Mouse (Mus musculus) neural tube, embryonic 11.5 days (tissue): ENCODE data around the gene Tesc. TPM values are rescaled to one million over a fixed set of nuclear protein-coding genes. Genes with fewer than 3 reads are reported as not detected.

Source experiments
- ATAC-seq: fragments of 200-750 bp; cut with Nextera tagmentation; 2 replicates; pipeline ENCODE4 v1.8.0; 2017; ENCODE audit warnings: moderate number of reproducible peaks, mild to moderate bottlenecking, moderate TSS enrichment, moderate library complexity; ENCODE audit not compliant: insufficient read depth, low FRiP score, low TSS enrichment
- DNase-seq: peaks from one replicate; pipeline ENCODE4 v3.0.0-alpha.2; 2015; ENCODE audit warnings: low spot score
- H3K27ac ChIP-seq: fragments of 300-500 bp; sonication (generic); 2 replicates; pipeline ENCODE4 v1.5.1; 2014; ENCODE audit warnings: low read depth, mild to moderate bottlenecking, low read length
- H3K27me3 ChIP-seq: fragments of 300-500 bp; sonication (generic); 2 replicates; pipeline ENCODE4 v1.6.1; 2014; ENCODE audit warnings: mild to moderate bottlenecking, low read length, mixed read lengths; ENCODE audit not compliant: control insufficient read depth, insufficient read depth
- H3K36me3 ChIP-seq: fragments of 300-500 bp; sonication (generic); 2 replicates; pipeline ENCODE4 v1.6.1; 2014; ENCODE audit warnings: mild to moderate bottlenecking, low read length, moderate library complexity, mixed read lengths; ENCODE audit not compliant: control insufficient read depth, insufficient read depth
- H3K4me1 ChIP-seq: fragments of 300-500 bp; sonication (generic); 2 replicates; pipeline ENCODE4 v1.6.1; 2014; ENCODE audit warnings: low read length, mixed read lengths; ENCODE audit not compliant: control insufficient read depth, insufficient read depth
- H3K4me2 ChIP-seq: fragments of 300-500 bp; sonication (generic); 2 replicates; pipeline ENCODE4 v1.6.1; 2014; ENCODE audit warnings: low read depth, mild to moderate bottlenecking, moderate library complexity
- H3K4me3 ChIP-seq: fragments of 300-500 bp; sonication (generic); 2 replicates; pipeline ENCODE4 v1.5.1; 2014; ENCODE audit warnings: low read depth, low read length
- H3K9ac ChIP-seq: fragments of 300-500 bp; sonication (generic); 2 replicates; pipeline ENCODE4 v1.6.1; 2014; ENCODE audit warnings: mild to moderate bottlenecking, low read length
- H3K9me3 ChIP-seq: fragments of 300-500 bp; sonication (generic); 2 replicates; pipeline ENCODE4 v1.6.1; 2016; ENCODE audit warnings: low read length; ENCODE audit not compliant: control insufficient read depth
- WGBS: fragments of 180-500 bp; shearing (Covaris S2); extraction: QIAGEN DNeasy Blood & Tissue Kit; methylation state at CpG from one replicate; pipeline ENCODE4 v1.1.7; 2014; 5-methylcytosine and 5-hydroxymethylcytosine counted together
- polyA plus RNA-seq: library from polyadenylated mRNA; unstranded; fragments of >200 nt; fragmentation: Nextera tagmentation; extraction: Ambion mirVana; gene quantifications from 2 replicates; pipeline ENCODE4 v1.2.1, GENCODE M21; 2014

Gene Tesc
- polyA plus RNA-seq, 1 experiment from 2014 or later = 0.46 TPM

DNA sequence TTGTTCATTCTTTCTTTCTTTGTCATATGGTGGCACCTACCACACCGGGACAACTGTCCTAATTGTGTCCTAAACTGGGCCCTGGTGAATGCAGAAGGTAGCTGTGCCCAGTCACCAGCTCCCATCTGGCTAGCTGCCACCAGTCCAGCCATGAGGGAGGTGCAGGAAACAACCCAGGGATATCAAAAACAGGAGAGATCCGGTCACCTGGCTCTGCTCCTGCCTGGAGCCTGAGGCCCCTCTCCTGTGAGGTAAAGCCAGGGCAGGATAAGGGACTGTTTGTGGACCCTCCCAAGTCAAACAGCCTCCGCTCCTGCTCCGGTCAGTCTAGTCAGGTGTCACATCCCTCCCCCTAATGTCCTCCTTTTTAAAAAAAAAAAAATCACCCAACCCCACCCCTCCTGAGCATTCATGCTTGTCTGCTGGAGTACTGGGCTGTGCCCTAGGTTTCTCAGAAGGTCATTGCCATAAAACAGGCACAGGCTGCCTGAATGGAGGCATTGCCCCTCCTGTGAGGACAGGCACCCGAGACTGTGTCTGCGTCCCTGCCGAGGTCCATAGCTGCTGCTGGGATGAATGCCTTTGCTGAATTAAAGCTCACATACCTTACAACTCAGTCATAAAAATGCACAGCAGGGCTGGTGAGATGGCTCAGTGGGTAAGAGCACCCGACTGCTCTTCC, 24.6 kb downstream of the Tesc start:
- H3K9me3 ChIP-seq = no peaks in the 10 kb centered on the region
- no peaks in the 10 kb centered on the region for H3K27me3 ChIP-seq
- 81% methylated on average over 8 of the region's 8 CpGs for WGBS
- H3K4me3 ChIP-seq = no peak overlapping the region
- H3K4me2 ChIP-seq = no peak overlapping the region
- no peak overlapping the region for H3K27ac ChIP-seq
- H3K4me1 ChIP-seq = no peaks in the 10 kb centered on the region
- H3K9ac ChIP-seq = no peak overlapping the region
- H3K36me3 ChIP-seq = no peaks in the 10 kb centered on the region
- ATAC-seq (no peak), DNase-seq (no peak)

DNA sequence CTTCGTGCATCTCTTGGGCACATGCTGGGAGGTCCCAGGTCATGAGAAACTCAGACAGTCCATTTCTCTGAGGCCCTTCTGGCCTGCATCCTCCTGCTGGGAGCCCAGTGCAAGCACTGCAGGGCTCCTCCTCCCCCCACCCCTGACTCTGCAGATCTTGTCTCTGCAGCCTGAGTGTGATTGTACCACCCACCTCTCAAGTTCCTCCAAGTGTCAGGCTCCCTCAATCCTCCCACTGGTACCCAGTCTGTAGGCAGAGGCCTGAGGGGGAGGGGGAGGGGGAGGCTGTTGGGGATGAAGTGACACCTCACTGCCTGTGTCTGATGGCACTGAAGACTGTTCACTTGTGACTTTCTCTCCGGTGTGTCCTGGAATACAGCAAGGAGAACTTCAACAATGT, 25.7 kb downstream of the Tesc start:
- Histone ChIP-seq H3K9ac (no peak overlapping the region), H3K36me3 (no peaks in the 10 kb centered on the region), H3K27me3 (no peaks in the 10 kb centered on the region), H3K27ac (no peak overlapping the region), H3K4me3 (no peak overlapping the region), H3K9me3 (no peaks in the 10 kb centered on the region), H3K4me1 (no peaks in the 10 kb centered on the region), H3K4me2 (no peak overlapping the region)
- DNase-seq (no peak), ATAC-seq (no peak)
- WGBS = 86% methylated on average over 2 of the region's 2 CpGs

DNA sequence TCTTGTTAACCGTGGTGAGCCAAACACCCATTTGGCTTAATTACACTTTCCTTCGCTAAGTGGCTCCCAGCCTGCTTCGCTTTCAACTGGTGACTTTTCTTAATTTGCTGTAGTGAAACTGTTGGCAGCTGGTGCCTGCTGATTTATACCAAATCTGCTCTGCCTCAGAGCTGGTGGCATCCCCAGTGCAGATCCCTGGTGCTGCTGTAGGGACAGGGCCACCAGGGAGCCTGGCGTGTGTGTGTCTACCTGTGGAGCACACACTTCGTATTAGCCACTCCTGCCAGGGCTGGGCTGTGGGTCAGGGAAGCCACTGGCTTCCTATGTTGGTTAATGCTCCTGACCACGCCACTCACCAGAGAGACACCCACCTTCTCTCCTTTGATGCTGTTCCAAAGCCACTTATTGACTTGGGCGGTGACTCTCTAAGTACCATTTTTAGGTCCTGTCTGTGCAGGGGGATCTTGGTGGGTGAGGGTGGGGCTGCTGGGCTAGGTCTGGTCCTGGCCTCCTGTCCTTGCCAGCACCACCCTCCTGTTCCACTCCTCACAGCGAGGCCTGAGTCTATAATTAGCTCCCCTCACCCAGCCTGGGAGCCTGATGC, 30.1 kb downstream of the Tesc start:
- no peak for ATAC-seq
- Histone ChIP-seq H3K4me3 (no peak overlapping the region), H3K4me1 (no peaks in the 10 kb centered on the region), H3K27ac (no peak overlapping the region), H3K36me3 (no peaks in the 10 kb centered on the region), H3K27me3 (no peaks in the 10 kb centered on the region), H3K9ac (no peak overlapping the region), H3K4me2 (no peak overlapping the region), H3K9me3 (no peaks in the 10 kb centered on the region)
- 56% methylated on average over 8 of the region's 8 CpGs for whole genome bisulfite sequencing
- no peak for DNase-seq

DNA sequence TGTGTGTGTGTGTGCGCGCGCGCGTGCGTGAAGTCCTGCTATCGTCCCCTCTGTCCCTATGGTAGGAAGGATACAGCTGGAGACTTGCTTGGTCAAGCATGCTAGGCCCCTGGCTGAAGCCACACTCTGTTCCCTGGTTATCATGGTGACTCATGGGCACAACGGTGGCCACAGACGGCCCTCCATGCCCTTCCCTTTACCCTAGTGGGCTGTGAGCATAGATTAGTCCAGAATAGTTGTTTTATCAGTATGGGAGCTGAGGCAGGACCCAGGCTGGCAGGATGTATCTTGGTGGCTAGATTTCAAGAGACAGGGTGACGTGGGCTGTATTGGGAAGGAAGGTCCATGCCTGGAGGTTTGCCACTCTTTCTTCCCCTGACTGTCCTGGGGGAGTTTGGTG, 31.3 kb downstream of the Tesc start:
- Histone ChIP-seq H3K9me3 (no peaks in the 10 kb centered on the region), H3K4me1 (no peaks in the 10 kb centered on the region), H3K4me2 (no peak overlapping the region), H3K9ac (no peak overlapping the region), H3K4me3 (no peak overlapping the region), H3K27ac (no peak overlapping the region), H3K36me3 (no peaks in the 10 kb centered on the region; the same call in 1 of the 2 replicates), H3K27me3 (no peaks in the 10 kb centered on the region)
- DNase-seq (no peak), ATAC-seq (no peak)
- 91% methylated on average over 10 of the region's 10 CpGs for WGBS

DNA sequence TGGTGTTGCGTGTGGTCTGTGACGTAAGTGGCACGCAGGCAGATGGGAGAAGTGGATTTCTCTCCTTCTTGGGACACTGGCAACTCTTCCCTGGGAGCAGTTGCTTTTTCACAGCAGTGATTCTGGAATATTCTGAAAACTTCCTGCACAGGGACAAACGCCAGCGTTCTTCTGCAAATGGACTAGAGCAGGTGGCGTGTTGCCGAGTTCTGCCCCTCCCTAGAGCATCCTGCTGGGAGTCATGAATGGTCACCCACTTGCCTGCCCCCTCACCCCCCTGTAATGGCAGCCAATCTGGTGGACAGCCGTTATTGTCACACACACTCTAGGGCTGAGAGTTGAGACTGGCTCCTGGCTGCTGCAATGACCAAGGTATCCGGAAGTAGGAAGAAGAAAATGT, 32.1 kb downstream of the Tesc start:
- WGBS = 86% methylated on average over 9 of the region's 9 CpGs
- ATAC-seq = no peak
- Histone ChIP-seq H3K9ac (no peak overlapping the region), H3K27ac (no peak overlapping the region), H3K27me3 (no peaks in the 10 kb centered on the region), H3K4me2 (no peak overlapping the region), H3K36me3 (no peaks in the 10 kb centered on the region; the same call in 1 of the 2 replicates), H3K4me3 (no peak overlapping the region), H3K4me1 (no peaks in the 10 kb centered on the region), H3K9me3 (no peaks in the 10 kb centered on the region)
- no peak for DNase-seq

DNA sequence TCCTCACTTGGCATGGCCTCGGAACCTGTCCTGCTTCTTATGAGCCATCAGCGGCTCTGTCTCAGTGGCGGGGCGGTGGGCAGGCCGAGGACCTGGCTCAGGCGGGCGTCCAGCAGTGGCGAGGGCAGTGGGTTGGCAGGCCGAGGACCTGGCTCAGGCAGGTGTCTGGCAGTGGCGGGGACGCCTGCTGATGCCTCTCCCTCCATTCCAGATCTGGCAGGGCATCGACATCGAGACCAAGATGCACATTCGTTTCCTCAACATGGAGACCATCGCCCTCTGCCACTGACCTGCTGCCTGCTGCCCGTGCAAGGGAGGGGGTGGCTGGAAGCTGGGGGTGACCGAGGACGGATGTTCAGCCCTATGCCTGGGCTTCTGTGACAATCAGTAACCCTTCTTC, 33.8 kb downstream of the Tesc start:
- no peaks in the 10 kb centered on the region for H3K9me3 ChIP-seq
- H3K27ac ChIP-seq = no peak overlapping the region
- H3K4me3 ChIP-seq = no peak overlapping the region
- H3K27me3 ChIP-seq = no peaks in the 10 kb centered on the region
- no peak for ATAC-seq
- WGBS = 97% methylated on average over 18 of the region's 18 CpGs
- DNase-seq = no peak
- H3K36me3 ChIP-seq = peaks cover 2% of the 10 kb centered on the region; the same call in 1 of the 2 replicates
- H3K9ac ChIP-seq = no peak overlapping the region
- no peak overlapping the region for H3K4me2 ChIP-seq
- H3K4me1 ChIP-seq = no peaks in the 10 kb centered on the region

DNA sequence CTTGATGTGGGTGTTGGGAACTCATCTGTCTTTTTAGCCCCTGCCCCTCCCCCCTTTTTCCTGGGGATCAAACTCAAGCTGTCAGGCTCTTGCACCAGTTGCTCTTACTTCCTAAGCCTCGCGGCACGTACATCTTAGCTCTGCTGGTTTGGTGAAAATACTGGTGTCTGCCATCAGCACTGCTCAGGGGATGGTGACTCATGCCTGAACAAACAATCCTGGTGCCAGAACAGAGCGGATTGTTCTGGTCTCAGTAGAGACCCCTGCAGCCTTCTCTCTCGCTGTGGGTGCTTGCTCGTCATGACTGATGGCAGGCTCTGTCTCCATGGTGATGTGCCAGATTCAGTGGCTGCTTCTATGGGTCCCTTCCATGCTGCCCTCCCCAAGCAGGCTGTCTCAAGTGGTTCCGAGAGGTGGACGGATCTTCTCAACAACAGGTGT, 35.7 kb downstream of the Tesc start:
- no peak overlapping the region for H3K27ac ChIP-seq
- no peaks in the 10 kb centered on the region for H3K4me1 ChIP-seq
- peaks cover 2% of the 10 kb centered on the region; the same call in 1 of the 2 replicates for H3K36me3 ChIP-seq
- H3K9ac ChIP-seq = no peak overlapping the region; the same call in 1 of the 2 replicates
- 79% methylated on average over 8 of the region's 8 CpGs for WGBS
- no peak overlapping the region for H3K4me3 ChIP-seq
- no peak for ATAC-seq
- no peaks in the 10 kb centered on the region for H3K27me3 ChIP-seq
- H3K4me2 ChIP-seq = no peak overlapping the region
- H3K9me3 ChIP-seq = no peaks in the 10 kb centered on the region
- no peak for DNase-seq

DNA sequence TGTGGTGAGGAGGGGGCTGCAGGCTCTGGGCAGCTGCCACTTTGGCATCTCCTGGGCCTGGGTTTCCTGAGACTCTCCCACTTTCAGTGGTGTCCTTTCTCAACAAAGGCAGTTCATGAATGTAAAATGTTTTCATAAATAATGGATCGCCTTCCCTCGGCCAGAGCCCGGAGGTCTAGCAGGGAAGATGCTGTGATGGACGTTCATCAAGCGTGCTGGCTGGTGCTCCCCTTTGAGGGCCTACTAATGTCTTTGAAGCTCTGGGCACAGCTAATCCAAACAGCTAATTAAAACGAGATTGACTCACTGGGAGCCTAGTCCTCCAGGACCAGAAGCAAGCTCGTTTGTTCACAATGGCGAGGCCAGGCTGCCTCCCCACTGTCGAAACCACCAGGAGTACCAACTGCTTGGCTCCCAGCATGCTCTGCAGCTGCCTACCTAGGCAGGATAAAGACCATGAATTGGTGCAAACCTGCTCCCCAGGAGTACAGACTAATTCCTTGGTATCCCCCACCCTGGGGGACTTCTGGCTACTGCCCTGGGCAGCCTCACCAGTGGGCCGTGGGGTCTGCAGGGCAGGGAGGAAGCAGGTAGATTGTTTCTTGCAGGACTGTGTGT, 36.9 kb downstream of the Tesc start:
- Histone ChIP-seq H3K4me2 (no peak overlapping the region), H3K9ac (no peak overlapping the region), H3K9me3 (no peaks in the 10 kb centered on the region), H3K4me1 (no peaks in the 10 kb centered on the region), H3K27ac (no peak overlapping the region), H3K4me3 (no peak overlapping the region), H3K27me3 (no peaks in the 10 kb centered on the region), H3K36me3 (peaks cover 2% of the 10 kb centered on the region; the same call in 1 of the 2 replicates)
- 57% methylated on average over 10 of the region's 10 CpGs for WGBS
- DNase-seq (no peak), ATAC-seq (no peak)
